Mouse (Mus musculus) small intestine, adult 2 months (tissue): ENCODE data around the gene Bend5.

Experiments
- CTCF ChIP-seq: fragments of 200-500 bp; IDR thresholded peaks from 2 replicates; pipeline ENCODE4 v1.5.1; 2012; ENCODE audit warnings: low read depth, mild to moderate bottlenecking, control low read depth, inconsistent platforms, low read length, moderate library complexity, mixed read lengths; ENCODE audit not compliant: insufficient replicate concordance, insufficient read length; ENCODE audit errors: extremely low read depth
- POLR2A ChIP-seq: fragments of 200-500 bp; IDR thresholded peaks from 2 replicates; pipeline ENCODE4 v1.6.1; 2012; ENCODE audit warnings: low read depth, mild to moderate bottlenecking, control low read depth, inconsistent platforms, low read length, moderate library complexity

- TF ChIP-seq CTCF (no peak), POLR2A (no peak)
Observed at GRCm38 (mm10) chr4:111451283-111451918, 36.6 kb downstream of the Bend5 start.
